Mouse (Mus musculus): ENCODE data around the gene B230118H07Rik.

B230118H07Rik gene

GRCm38 (mm10) chr2:101520503-101520902 lies 128.8 kb downstream of the B230118H07Rik start:
- no peak for DNase-seq

- DNase-seq, result no peak
Measured at GRCm38 (mm10) chr2:101519928-101520327, 129.4 kb downstream of the B230118H07Rik start.

Measured in thymus, postnatal 14 days (tissue).